Mouse (Mus musculus): ENCODE measurements around the gene Muc4. TPM values are rescaled to one million over a fixed set of nuclear protein-coding genes. Genes with fewer than 3 reads are reported as not detected.

Muc4 gene
- polyA plus RNA-seq, 1 experiment = not detected

- no peak overlapping the region for H3K27ac ChIP-seq (ENCODE audit: insufficient read depth, low read length)
- H3K4me3 ChIP-seq (ENCODE audit: insufficient read depth, low read length) = no peak overlapping the region
- TF ChIP-seq POLR2A (IDR thresholded peaks at IDR 0.05; ENCODE audit: low read depth, low read length) (no peak), CTCF (IDR thresholded peaks at IDR 0.05; ENCODE audit: borderline replicate concordance, insufficient read depth, low read length) (no peak)
- H3K4me1 ChIP-seq (ENCODE audit: control insufficient read depth, insufficient read depth, low read length) = no peaks in the 10 kb centered on the region
These were observed 28.4 kb upstream of the Muc4 start for GRCm38 (mm10) chr16:32707111-32707823.

GRCm38 (mm10) chr16:32707824-32708456, 27.7 kb upstream of the Muc4 start:
- TF ChIP-seq CTCF (IDR thresholded peaks at IDR 0.05; ENCODE audit: borderline replicate concordance, insufficient read depth, low read length) (no peak), POLR2A (IDR thresholded peaks at IDR 0.05; ENCODE audit: low read depth, low read length) (no peak)
- H3K4me1 ChIP-seq (ENCODE audit: control insufficient read depth, insufficient read depth, low read length) = no peaks in the 10 kb centered on the region
- H3K27ac ChIP-seq (ENCODE audit: insufficient read depth, low read length) = no peak overlapping the region
- H3K4me3 ChIP-seq (ENCODE audit: insufficient read depth, low read length) = no peak overlapping the region

- H3K27ac ChIP-seq (ENCODE audit: insufficient read depth, low read length) = no peak overlapping the region
- H3K4me1 ChIP-seq (ENCODE audit: control insufficient read depth, insufficient read depth, low read length) = no peaks in the 10 kb centered on the region
- TF ChIP-seq POLR2A (IDR thresholded peaks at IDR 0.05; ENCODE audit: low read depth, low read length) (no peak), CTCF (IDR thresholded peaks at IDR 0.05; ENCODE audit: borderline replicate concordance, insufficient read depth, low read length) (no peak)
- no peak overlapping the region for H3K4me3 ChIP-seq (ENCODE audit: insufficient read depth, low read length)
These were observed 27.1 kb upstream of the Muc4 start for GRCm38 (mm10) chr16:32708457-32709033.

- no peak overlapping the region for H3K27ac ChIP-seq (ENCODE audit: insufficient read depth, low read length)
- TF ChIP-seq POLR2A (IDR thresholded peaks at IDR 0.05; ENCODE audit: low read depth, low read length) (no peak), CTCF (IDR thresholded peaks at IDR 0.05; ENCODE audit: borderline replicate concordance, insufficient read depth, low read length) (no peak)
- no peak overlapping the region for H3K4me3 ChIP-seq (ENCODE audit: insufficient read depth, low read length)
- H3K4me1 ChIP-seq (ENCODE audit: control insufficient read depth, insufficient read depth, low read length) = no peaks in the 10 kb centered on the region
These were observed 26.6 kb upstream of the Muc4 start for GRCm38 (mm10) chr16:32709116-32709515.

GRCm38 (mm10) chr16:32710426-32711070, 25.1 kb upstream of the Muc4 start:
- no peak overlapping the region for H3K4me3 ChIP-seq (ENCODE audit: insufficient read depth, low read length)
- TF ChIP-seq POLR2A (IDR thresholded peaks at IDR 0.05; ENCODE audit: low read depth, low read length) = no peak
- TF ChIP-seq CTCF (IDR thresholded peaks at IDR 0.05; ENCODE audit: borderline replicate concordance, insufficient read depth, low read length) = no peak
- no peak overlapping the region for H3K27ac ChIP-seq (ENCODE audit: insufficient read depth, low read length)
- H3K4me1 ChIP-seq (ENCODE audit: control insufficient read depth, insufficient read depth, low read length) = no peaks in the 10 kb centered on the region

- TF ChIP-seq CTCF (IDR thresholded peaks at IDR 0.05; ENCODE audit: borderline replicate concordance, insufficient read depth, low read length) (no peak), POLR2A (IDR thresholded peaks at IDR 0.05; ENCODE audit: low read depth, low read length) (no peak)
- Histone ChIP-seq H3K4me3 (ENCODE audit: insufficient read depth, low read length) (no peak overlapping the region), H3K4me1 (ENCODE audit: control insufficient read depth, insufficient read depth, low read length) (no peaks in the 10 kb centered on the region), H3K27ac (ENCODE audit: insufficient read depth, low read length) (no peak overlapping the region)
These were observed 23.5 kb upstream of the Muc4 start for GRCm38 (mm10) chr16:32712202-32712601.

- TF ChIP-seq POLR2A (IDR thresholded peaks at IDR 0.05; ENCODE audit: low read depth, low read length) = no peak
- no peak for TF ChIP-seq CTCF (IDR thresholded peaks at IDR 0.05; ENCODE audit: borderline replicate concordance, insufficient read depth, low read length)
- H3K27ac ChIP-seq (ENCODE audit: insufficient read depth, low read length) = no peak overlapping the region
- H3K4me1 ChIP-seq (ENCODE audit: control insufficient read depth, insufficient read depth, low read length) = no peaks in the 10 kb centered on the region
- no peak overlapping the region for H3K4me3 ChIP-seq (ENCODE audit: insufficient read depth, low read length)
These were observed 22.1 kb upstream of the Muc4 start for GRCm38 (mm10) chr16:32713556-32713955.

GRCm38 (mm10) chr16:32715364-32715763, 20.3 kb upstream of the Muc4 start:
- 0 out of 2 replicates have a peak, but pooled peaks have one; percentile 12 for TF ChIP-seq CTCF (IDR thresholded peaks at IDR 0.05; ENCODE audit: borderline replicate concordance, insufficient read depth, low read length)
- TF ChIP-seq POLR2A (IDR thresholded peaks at IDR 0.05; ENCODE audit: low read depth, low read length) = no peak
- Histone ChIP-seq H3K4me1 (ENCODE audit: control insufficient read depth, insufficient read depth, low read length) (no peaks in the 10 kb centered on the region), H3K27ac (ENCODE audit: insufficient read depth, low read length) (no peak overlapping the region), H3K4me3 (ENCODE audit: insufficient read depth, low read length) (no peak overlapping the region)

- Histone ChIP-seq H3K4me3 (ENCODE audit: insufficient read depth, low read length) (no peak overlapping the region), H3K4me1 (ENCODE audit: control insufficient read depth, insufficient read depth, low read length) (no peaks in the 10 kb centered on the region), H3K27ac (ENCODE audit: insufficient read depth, low read length) (no peak overlapping the region)
- TF ChIP-seq CTCF (IDR thresholded peaks at IDR 0.05; ENCODE audit: borderline replicate concordance, insufficient read depth, low read length) = no peak
- TF ChIP-seq POLR2A (IDR thresholded peaks at IDR 0.05; ENCODE audit: low read depth, low read length) = no peak
These were observed 12.5 kb upstream of the Muc4 start for GRCm38 (mm10) chr16:32723163-32723562.
